Mouse (Mus musculus) forebrain, postnatal 0 days (tissue): ENCODE results near the gene Trim60. TPM values are rescaled to one million over a fixed set of nuclear protein-coding genes. Genes with fewer than 3 reads are reported as not detected.

Experiments used
- ATAC-seq: fragments of 200-750 bp; cut with Nextera tagmentation; 2 replicates; pipeline ENCODE4 v1.8.0; 2017; ENCODE audit warnings: mild to moderate bottlenecking, moderate library complexity
- DNase-seq: peaks from one replicate; pipeline ENCODE4 v3.0.0-alpha.2; 2015
- H3K27ac ChIP-seq: fragments of 300-500 bp; sonication (generic); 2 replicates; pipeline ENCODE4 v1.5.1; 2014; ENCODE audit warnings: low read depth, mild to moderate bottlenecking, antibody characterized with exemption, low read length, moderate library complexity, mixed read lengths
- H3K27me3 ChIP-seq: fragments of 300-500 bp; sonication (generic); 2 replicates; pipeline ENCODE4 v1.6.1; 2014; ENCODE audit warnings: mild to moderate bottlenecking, low read length, mixed read lengths; ENCODE audit not compliant: insufficient read depth
- H3K36me3 ChIP-seq: fragments of 300-500 bp; sonication (generic); 2 replicates; pipeline ENCODE4 v1.6.1; 2014; ENCODE audit warnings: mild to moderate bottlenecking, moderate library complexity; ENCODE audit not compliant: insufficient read depth
- H3K4me1 ChIP-seq: fragments of 300-500 bp; sonication (generic); 2 replicates; pipeline ENCODE4 v1.6.1; 2014; ENCODE audit warnings: antibody characterized with exemption; ENCODE audit not compliant: insufficient read depth
- H3K4me2 ChIP-seq: fragments of 300-500 bp; sonication (generic); 2 replicates; pipeline ENCODE4 v1.6.1; 2014; ENCODE audit warnings: low read depth, mild to moderate bottlenecking, moderate library complexity
- H3K4me3 ChIP-seq: fragments of 300-500 bp; sonication (generic); 2 replicates; pipeline ENCODE4 v1.5.1; 2014; ENCODE audit warnings: low read depth, low read length, mixed read lengths
- H3K9ac ChIP-seq: fragments of 300-500 bp; sonication (generic); 2 replicates; pipeline ENCODE4 v1.6.1; 2014; ENCODE audit warnings: mild to moderate bottlenecking
- H3K9me3 ChIP-seq: fragments of 300-500 bp; sonication (generic); 2 replicates; pipeline ENCODE4 v1.6.1; 2016; ENCODE audit warnings: low read length
- CTCF ChIP-seq: sonication (generic); IDR thresholded peaks from 2 replicates; pipeline ENCODE4 v1.5.1; 2016; ENCODE audit warnings: antibody characterized with exemption, control low read depth, low read depth
- WGBS: fragments of 180-500 bp; shearing (Covaris S2); extraction: QIAGEN DNeasy Blood & Tissue Kit; methylation state at CpG from one replicate; pipeline ENCODE4 v1.1.7; 2014; 5-methylcytosine and 5-hydroxymethylcytosine counted together
- polyA plus RNA-seq: library from polyadenylated mRNA; unstranded; fragments of >200 nt; fragmentation: Nextera tagmentation; extraction: Ambion mirVana; gene quantifications from 2 replicates; pipeline ENCODE4 v1.2.1, GENCODE M21; 2015
- total RNA-seq: library from RNA; depleted of rRNA; stranded (reverse); fragments of >200 nt; gene quantifications from 2 replicates; pipeline ENCODE4 v1.2.3, GENCODE M21; 2014

Gene Trim60
- total and polyA plus RNA-seq, 2 experiments from 2014 or later, result not detected

DNA sequence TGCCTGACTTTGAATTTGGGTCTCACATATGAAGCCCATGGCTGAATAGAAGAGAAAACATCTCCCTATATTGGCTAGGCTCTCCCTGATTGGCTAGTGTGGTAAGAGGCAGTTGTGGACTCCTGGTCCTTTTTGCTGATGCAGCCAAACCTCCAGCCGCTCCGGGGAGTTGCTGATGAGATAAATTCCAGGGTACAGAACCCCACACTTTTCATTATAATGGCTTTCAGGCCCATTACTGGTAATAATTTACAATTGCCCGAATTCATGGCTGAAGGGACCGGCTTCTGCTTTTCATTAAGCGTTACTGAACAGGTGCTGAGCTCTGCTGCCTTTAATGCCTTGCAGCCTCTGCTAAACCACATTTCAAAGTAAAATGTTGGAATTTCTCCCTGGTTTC is 35.6 kb upstream of the Trim60 start:
- H3K27me3 ChIP-seq, result no peaks in the 10 kb centered on the region
- ATAC-seq, result no peak
- no peak overlapping the region for H3K27ac ChIP-seq
- no peak for DNase-seq
- no peaks in the 10 kb centered on the region for H3K4me1 ChIP-seq
- no peaks in the 10 kb centered on the region for H3K9me3 ChIP-seq
- TF ChIP-seq CTCF, result no peak
- H3K4me2 ChIP-seq, result no peak overlapping the region
- no peak overlapping the region for H3K9ac ChIP-seq
- no peak overlapping the region for H3K4me3 ChIP-seq
- WGBS, result 57% methylated on average over 5 of the region's 5 CpGs
- no peaks in the 10 kb centered on the region for H3K36me3 ChIP-seq

DNA sequence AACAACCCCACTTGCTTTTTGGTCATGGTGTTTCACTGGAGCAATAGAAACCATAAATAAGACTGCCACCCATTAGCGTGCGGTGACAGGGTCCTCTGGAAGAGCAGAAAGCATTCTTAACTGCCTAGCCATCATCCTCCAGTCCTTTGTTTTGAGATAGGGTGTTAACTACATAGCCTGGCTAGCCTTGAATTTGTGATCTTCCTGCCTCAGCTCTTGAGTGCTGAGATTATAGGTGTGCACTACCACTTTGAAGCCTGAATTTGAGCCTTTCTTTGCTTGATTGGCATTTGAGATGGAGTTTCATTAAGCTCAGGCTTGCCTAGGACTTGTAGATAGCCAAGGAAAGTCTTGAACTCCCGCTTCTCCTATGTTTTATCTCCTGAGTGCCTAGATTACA is 35.2 kb upstream of the Trim60 start:
- Histone ChIP-seq H3K9ac (no peak overlapping the region), H3K36me3 (no peaks in the 10 kb centered on the region), H3K4me3 (no peak overlapping the region), H3K27ac (no peak overlapping the region), H3K27me3 (no peaks in the 10 kb centered on the region), H3K9me3 (no peaks in the 10 kb centered on the region), H3K4me1 (no peaks in the 10 kb centered on the region), H3K4me2 (no peak overlapping the region)
- ATAC-seq (no peak), DNase-seq (no peak)
- TF ChIP-seq CTCF, result no peak
- 94% methylated on average over 3 of the region's 3 CpGs for WGBS

DNA sequence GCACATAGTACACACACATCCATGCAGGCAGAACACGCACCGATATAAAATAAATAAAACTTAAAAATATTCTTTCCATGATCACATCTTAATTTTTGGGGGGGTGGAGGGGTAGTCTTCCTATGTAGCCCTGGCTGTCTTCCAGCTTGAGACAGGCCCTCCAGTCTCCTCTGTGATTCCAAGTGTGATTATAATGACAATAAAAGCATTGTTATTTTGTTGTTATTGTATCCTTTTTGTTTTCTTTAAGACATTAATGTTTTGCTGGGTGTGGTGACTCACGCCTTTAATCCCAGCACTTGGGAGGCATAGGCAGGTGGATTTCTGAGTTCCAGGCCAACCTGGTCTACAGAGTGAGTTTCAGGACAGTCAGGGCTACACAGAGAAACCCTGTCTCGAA is 29.4 kb upstream of the Trim60 start:
- H3K4me1 ChIP-seq, result no peaks in the 10 kb centered on the region
- TF ChIP-seq CTCF, result no peak
- H3K9me3 ChIP-seq, result no peaks in the 10 kb centered on the region
- WGBS, result 77% methylated on average over 4 of the region's 4 CpGs
- no peaks in the 10 kb centered on the region for H3K36me3 ChIP-seq
- no peak for DNase-seq
- H3K27ac ChIP-seq, result no peak overlapping the region
- H3K27me3 ChIP-seq, result no peaks in the 10 kb centered on the region
- no peak overlapping the region for H3K4me2 ChIP-seq
- no peak overlapping the region for H3K9ac ChIP-seq
- no peak for ATAC-seq
- no peak overlapping the region for H3K4me3 ChIP-seq

DNA sequence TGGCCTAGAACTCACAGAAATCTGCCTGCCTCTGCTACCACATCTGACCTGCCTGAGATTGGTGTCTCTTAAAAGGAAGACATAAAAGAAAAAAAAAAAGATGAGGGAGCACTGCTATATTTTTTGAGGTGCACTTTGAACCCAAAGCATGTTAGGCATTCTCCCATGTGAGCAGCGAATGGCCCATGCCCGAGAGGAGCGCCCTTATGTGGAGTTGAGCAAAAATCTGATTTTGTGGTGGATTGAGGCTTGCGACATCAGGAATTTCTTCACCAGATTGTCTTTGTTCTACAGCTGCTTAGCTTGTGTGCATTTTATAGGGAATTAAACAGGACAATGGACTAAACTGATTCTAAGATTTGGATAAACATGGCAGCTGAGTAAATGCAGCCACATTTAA is 28.8 kb upstream of the Trim60 start:
- Histone ChIP-seq H3K9ac (no peak overlapping the region), H3K9me3 (no peaks in the 10 kb centered on the region), H3K4me1 (no peaks in the 10 kb centered on the region), H3K27me3 (no peaks in the 10 kb centered on the region), H3K27ac (no peak overlapping the region), H3K36me3 (no peaks in the 10 kb centered on the region), H3K4me2 (no peak overlapping the region), H3K4me3 (no peak overlapping the region)
- ATAC-seq (no peak), DNase-seq (no peak)
- 94% methylated on average over 4 of the region's 4 CpGs for WGBS
- no peak for TF ChIP-seq CTCF

DNA sequence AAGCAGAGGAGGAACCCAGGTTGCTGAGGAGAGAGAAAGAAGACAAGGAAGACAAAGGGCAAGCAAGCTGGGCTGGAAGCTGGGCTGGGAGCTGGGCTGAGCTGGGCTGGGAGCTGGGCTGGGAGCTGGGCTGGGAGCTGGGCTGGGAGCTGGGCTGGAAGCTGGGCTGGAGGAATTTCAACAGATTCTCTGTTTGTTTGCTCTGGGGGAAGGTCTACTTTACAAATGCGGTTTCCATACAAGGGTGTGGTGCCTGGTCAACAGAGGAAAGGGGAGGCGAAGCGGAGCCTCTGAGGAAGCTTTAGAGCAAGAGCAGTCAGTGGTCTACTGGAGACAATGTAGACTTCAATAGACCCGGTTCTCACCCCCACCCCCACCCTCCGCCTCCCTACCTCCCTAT is 28.2 kb upstream of the Trim60 start:
- H3K36me3 ChIP-seq, result no peaks in the 10 kb centered on the region
- ATAC-seq, result no peak
- H3K9me3 ChIP-seq, result no peaks in the 10 kb centered on the region
- no peak overlapping the region for H3K4me3 ChIP-seq
- TF ChIP-seq CTCF, result no peak
- H3K4me1 ChIP-seq, result no peaks in the 10 kb centered on the region
- 51% methylated on average over 5 of the region's 5 CpGs for WGBS
- no peak overlapping the region for H3K27ac ChIP-seq
- DNase-seq, result no peak
- no peaks in the 10 kb centered on the region for H3K27me3 ChIP-seq
- H3K9ac ChIP-seq, result no peak overlapping the region
- no peak overlapping the region for H3K4me2 ChIP-seq

DNA sequence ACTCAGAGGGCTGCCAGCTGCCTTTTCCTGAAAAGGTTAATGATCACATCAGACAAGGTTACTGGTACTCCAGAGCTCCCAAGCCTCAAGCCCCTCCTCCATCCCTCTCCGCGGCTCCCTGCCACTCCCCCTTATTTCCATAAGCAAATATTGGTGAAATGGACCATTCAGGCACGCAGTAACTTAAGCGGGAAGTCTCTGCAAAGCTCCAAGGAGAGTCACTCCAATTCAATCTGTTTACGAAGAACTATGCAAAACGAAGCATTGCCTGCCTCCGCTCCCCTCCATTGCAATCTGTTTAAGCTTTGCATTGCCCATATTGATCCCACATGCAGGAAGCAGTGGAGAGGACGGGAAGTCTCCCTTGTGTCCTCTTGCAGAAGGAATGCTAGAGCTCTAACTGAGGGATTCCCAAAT is 18.7 kb upstream of the Trim60 start, which contains the start of gene Apela:
TSS of gene Apela (minus strand) at position 220 of the 417 bp plus-strand sequence.
- ATAC-seq (peak; percentile 60), DNase-seq (peak; percentile 30)
- H3K9me3 ChIP-seq, result no peaks in the 10 kb centered on the region
- no peak within 1 kb of the TSS for H3K9ac ChIP-seq
- no peak for TF ChIP-seq CTCF
- no peak within 1 kb of the TSS for H3K27ac ChIP-seq
- peak within 1 kb of the TSS; percentile 34 for H3K4me3 ChIP-seq
- peak within 1 kb of the TSS; percentile 62 for H3K4me2 ChIP-seq
- no peaks in the 10 kb centered on the region for H3K4me1 ChIP-seq
- under 1% methylated on average over 8 of the region's 8 CpGs for WGBS
- H3K27me3 ChIP-seq, result no peaks in the 10 kb centered on the region
- H3K36me3 ChIP-seq, result no peaks in the 10 kb centered on the region

DNA sequence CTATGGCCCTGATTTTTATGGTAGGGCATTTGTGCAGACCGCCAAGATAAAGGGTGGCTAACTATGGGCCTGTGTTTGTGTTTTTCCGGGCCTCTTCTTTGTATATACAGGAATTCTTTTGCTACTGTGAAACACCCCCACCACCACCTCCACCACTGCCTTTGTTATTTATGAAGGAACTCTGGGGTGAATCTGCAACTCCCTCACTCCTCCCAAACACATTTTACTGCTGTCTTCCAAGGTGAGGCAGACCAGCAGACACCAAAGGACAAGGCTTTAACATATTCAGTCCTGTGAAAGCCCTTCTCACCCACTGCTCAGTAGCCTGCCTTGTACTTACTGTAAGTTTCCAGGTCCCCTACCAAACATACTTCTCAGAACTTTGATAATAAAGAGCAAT is 15.8 kb upstream of the Trim60 start:
- no peaks in the 10 kb centered on the region for H3K27me3 ChIP-seq
- no peak overlapping the region for H3K27ac ChIP-seq
- H3K9me3 ChIP-seq, result no peaks in the 10 kb centered on the region
- no peaks in the 10 kb centered on the region for H3K36me3 ChIP-seq
- no peak for TF ChIP-seq CTCF
- H3K9ac ChIP-seq, result no peak overlapping the region
- H3K4me1 ChIP-seq, result no peaks in the 10 kb centered on the region
- no peak overlapping the region for H3K4me3 ChIP-seq
- ATAC-seq (no peak), DNase-seq (no peak)
- no peak overlapping the region for H3K4me2 ChIP-seq
- 36% methylated on average over 2 of the region's 2 CpGs for WGBS

DNA sequence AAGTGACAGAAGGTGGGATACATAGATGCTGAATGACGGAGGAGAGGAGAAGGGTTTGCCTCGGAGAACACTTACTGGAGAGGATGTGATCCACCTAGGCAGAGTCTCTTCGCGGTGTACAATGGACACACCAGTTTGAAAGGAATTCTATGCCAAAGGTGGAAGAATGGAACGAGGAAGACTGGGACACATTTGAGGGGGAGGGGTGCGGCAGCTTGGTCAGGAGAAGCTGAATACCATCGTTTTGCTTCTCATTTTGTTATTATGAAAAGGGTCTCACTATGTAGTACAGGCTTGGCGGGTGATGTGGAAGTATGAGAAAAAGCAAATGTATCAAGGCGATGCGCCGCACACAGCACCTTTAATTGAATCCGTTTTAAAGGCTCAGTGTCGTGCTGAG is 14.7 kb upstream of the Trim60 start:
- DNase-seq (no peak), ATAC-seq (no peak)
- WGBS, result 79% methylated on average over 13 of the region's 13 CpGs
- Histone ChIP-seq H3K9me3 (no peaks in the 10 kb centered on the region), H3K36me3 (no peaks in the 10 kb centered on the region), H3K27me3 (no peaks in the 10 kb centered on the region), H3K4me3 (no peak overlapping the region), H3K27ac (no peak overlapping the region), H3K4me2 (no peak overlapping the region), H3K9ac (no peak overlapping the region), H3K4me1 (no peaks in the 10 kb centered on the region)
- no peak for TF ChIP-seq CTCF
